Mouse (Mus musculus): Measurements from ENCODE around the gene Bcorl1. TPM values are rescaled to one million over a fixed set of nuclear protein-coding genes. Genes with fewer than 3 reads are reported as not detected.
"Not testable (repeated sequence)": the region's sequence is repeated elsewhere in the genome, so short reads cannot be mapped to it uniquely, and the experiment has no call there.

Gene Bcorl1
- polyA plus RNA-seq, 2 experiments, result 2.1 to 3.5 TPM

GRCm38 (mm10) chrX:48435477-48435900 is 94.3 kb downstream of the Bcorl1 start:
- H3K4me3 ChIP-seq (ENCODE audit: insufficient read depth in 1 of 2, low read depth in 2 of 2, low read length in 2 of 2), result no peak overlapping the region
- H3K27ac ChIP-seq, result no peak overlapping the region
- no peak overlapping the region for H3K4me2 ChIP-seq (ENCODE audit: low read depth)
- no peaks in the 10 kb centered on the region for H3K9me3 ChIP-seq (ENCODE audit: control insufficient read depth, low read length)
- no peak overlapping the region for H3K9ac ChIP-seq (replicated peaks)
- TF ChIP-seq EP300 (IDR thresholded peaks at IDR 0.05; ENCODE audit: low read depth) (no peak), CTCF (IDR thresholded peaks at IDR 0.05; ENCODE audit: low read depth) (no peak)
- H3K36me3 ChIP-seq (replicated peaks; ENCODE audit: control insufficient read depth, insufficient read depth, low read depth), result no peaks in the 10 kb centered on the region
- WGBS (ENCODE audit: insufficient replicate concordance), result 15% methylated on average over 9 of the region's 9 CpGs
- no peak for DNase-seq (ENCODE audit: low read depth in 3 of 3, low spot score in 3 of 3)
- ATAC-seq (ENCODE audit: insufficient read depth), result peak; percentile 55; the same call in 1 of the 2 replicates
- peaks cover 6 to 34% of the 10 kb centered on the region in 2 experiments for H3K4me1 ChIP-seq (replicated peaks; ENCODE audit: control insufficient read depth in 2 of 2, insufficient read depth in 2 of 2, low read length in 1 of 2)
- H3K27me3 ChIP-seq (ENCODE audit: control insufficient read depth, insufficient read depth, low read length), result no peaks in the 10 kb centered on the region

GRCm38 (mm10) chrX:48436082-48436481 is 94.9 kb downstream of the Bcorl1 start:
- 0 out of 2 replicates have a peak, but pooled peaks have one; percentile 5 for ATAC-seq (ENCODE audit: insufficient read depth)
- WGBS (ENCODE audit: insufficient replicate concordance), result 58% methylated on average over 7 of the region's 7 CpGs
- H3K27me3 ChIP-seq (ENCODE audit: control insufficient read depth, insufficient read depth, low read length); H3K4me2 ChIP-seq (ENCODE audit: low read depth); H3K4me3 ChIP-seq (ENCODE audit: insufficient read depth in 1 of 2, low read depth in 2 of 2, low read length in 2 of 2); H3K36me3 ChIP-seq (replicated peaks; ENCODE audit: control insufficient read depth, insufficient read depth, low read depth); DNase-seq (ENCODE audit: low read depth in 3 of 3, low spot score in 3 of 3); H3K27ac ChIP-seq; H3K9me3 ChIP-seq (ENCODE audit: control insufficient read depth, low read length); H3K9ac ChIP-seq (replicated peaks): not testable (repeated sequence)
- H3K4me1 ChIP-seq (replicated peaks; ENCODE audit: control insufficient read depth in 2 of 2, insufficient read depth in 2 of 2, low read length in 1 of 2), result peaks cover 6 to 34% of the 10 kb centered on the region in 2 experiments

- Histone ChIP-seq H3K27ac (no peak overlapping the region), H3K27me3 (ENCODE audit: control insufficient read depth, insufficient read depth, low read length) (no peaks in the 10 kb centered on the region), H3K9ac (replicated peaks) (no peak overlapping the region), H3K9me3 (ENCODE audit: control insufficient read depth, low read length) (no peaks in the 10 kb centered on the region), H3K4me2 (ENCODE audit: low read depth) (peak overlapping the region; percentile 22; the same call in 1 of the 2 replicates), H3K4me1 (replicated peaks; ENCODE audit: control insufficient read depth in 2 of 2, insufficient read depth in 2 of 2, low read length in 1 of 2) (peaks cover 6 to 23% of the 10 kb centered on the region in 2 experiments), H3K4me3 (ENCODE audit: insufficient read depth in 1 of 2, low read depth in 2 of 2, low read length in 2 of 2) (no peak overlapping the region), H3K36me3 (replicated peaks; ENCODE audit: control insufficient read depth, insufficient read depth, low read depth) (no peaks in the 10 kb centered on the region)
- TF ChIP-seq EP300 (IDR thresholded peaks at IDR 0.05; ENCODE audit: low read depth) (no peak), CTCF (IDR thresholded peaks at IDR 0.05; ENCODE audit: low read depth) (no peak)
- ATAC-seq (ENCODE audit: insufficient read depth), result peak; percentile 59; the same call in 1 of the 2 replicates
- no peak for DNase-seq (ENCODE audit: low read depth in 3 of 3, low spot score in 3 of 3)
- WGBS (ENCODE audit: insufficient replicate concordance), result 23% methylated on average over 4 of the region's 4 CpGs
These were observed 97.9 kb downstream of the Bcorl1 start for GRCm38 (mm10) chrX:48439036-48439435.

GRCm38 (mm10) chrX:48441548-48441947 is 100.4 kb downstream of the Bcorl1 start:
- no peak overlapping the region for H3K4me2 ChIP-seq (ENCODE audit: low read depth)
- DNase-seq (ENCODE audit: low read depth in 3 of 3, low spot score in 3 of 3), result no peak
- no peaks in the 10 kb centered on the region for H3K9me3 ChIP-seq (ENCODE audit: control insufficient read depth, low read length)
- H3K4me1 ChIP-seq (replicated peaks; ENCODE audit: control insufficient read depth in 2 of 2, insufficient read depth in 2 of 2, low read length in 1 of 2), result peaks cover 6 to 13% of the 10 kb centered on the region in 2 experiments
- no peak overlapping the region for H3K27ac ChIP-seq
- no peak overlapping the region for H3K4me3 ChIP-seq (ENCODE audit: insufficient read depth in 1 of 2, low read depth in 2 of 2, low read length in 2 of 2)
- H3K36me3 ChIP-seq (replicated peaks; ENCODE audit: control insufficient read depth, insufficient read depth, low read depth), result no peaks in the 10 kb centered on the region
- ATAC-seq (ENCODE audit: insufficient read depth), result no peak
- no peak overlapping the region for H3K9ac ChIP-seq (replicated peaks)
- TF ChIP-seq EP300 (IDR thresholded peaks at IDR 0.05; ENCODE audit: low read depth) (no peak), CTCF (IDR thresholded peaks at IDR 0.05; ENCODE audit: low read depth) (no peak)
- WGBS (ENCODE audit: insufficient replicate concordance), result 66% methylated on average over 6 of the region's 6 CpGs
- H3K27me3 ChIP-seq (ENCODE audit: control insufficient read depth, insufficient read depth, low read length), result no peaks in the 10 kb centered on the region

- Histone ChIP-seq H3K4me1 (replicated peaks; ENCODE audit: control insufficient read depth in 2 of 2, insufficient read depth in 2 of 2, low read length in 1 of 2) (peaks cover 6 to 13% of the 10 kb centered on the region in 2 experiments), H3K36me3 (replicated peaks; ENCODE audit: control insufficient read depth, insufficient read depth, low read depth) (no peaks in the 10 kb centered on the region), H3K4me3 (ENCODE audit: insufficient read depth in 1 of 2, low read depth in 2 of 2, low read length in 2 of 2) (no peak overlapping the region), H3K4me2 (ENCODE audit: low read depth) (no peak overlapping the region), H3K27me3 (ENCODE audit: control insufficient read depth, insufficient read depth, low read length) (no peaks in the 10 kb centered on the region), H3K27ac (no peak overlapping the region), H3K9me3 (ENCODE audit: control insufficient read depth, low read length) (no peaks in the 10 kb centered on the region), H3K9ac (replicated peaks) (no peak overlapping the region)
- DNase-seq (ENCODE audit: low read depth in 3 of 3, low spot score in 3 of 3), result no peak
- ATAC-seq (ENCODE audit: insufficient read depth), result no peak
- TF ChIP-seq CTCF (IDR thresholded peaks at IDR 0.05; ENCODE audit: low read depth), result no peak
- TF ChIP-seq EP300 (IDR thresholded peaks at IDR 0.05; ENCODE audit: low read depth), result no peak
- WGBS (ENCODE audit: insufficient replicate concordance), result 59% methylated on average over 7 of the region's 7 CpGs
These were observed 100.8 kb downstream of the Bcorl1 start for GRCm38 (mm10) chrX:48441954-48442353.

Data from liver, embryonic 14.5 days (tissue).